Mouse (Mus musculus) ES-E14 (cell line): Measurements from ENCODE around the gene Aifm3.

Source experiments
- CHD2 ChIP-seq: IDR thresholded peaks from 2 replicates; pipeline ENCODE4 v1.6.1; 2014; ENCODE audit warnings: mild to moderate bottlenecking, low read depth, low read length, inconsistent platforms
- HCFC1 ChIP-seq: IDR thresholded peaks from 2 replicates; pipeline ENCODE4 v1.6.1; 2012; ENCODE audit warnings: low read length, inconsistent platforms, borderline replicate concordance; ENCODE audit not compliant: insufficient read depth
- MAFK ChIP-seq: IDR thresholded peaks from 2 replicates; pipeline ENCODE4 v1.6.1; 2014; ENCODE audit warnings: mild to moderate bottlenecking, low read depth, low read length, inconsistent platforms; ENCODE audit not compliant: insufficient read depth
- ZC3H11A ChIP-seq: IDR thresholded peaks from 2 replicates; pipeline ENCODE4 v1.6.1; 2012; ENCODE audit warnings: low read depth, mild to moderate bottlenecking, inconsistent platforms, low read length, borderline replicate concordance
- ZNF384 ChIP-seq: IDR thresholded peaks from 2 replicates; pipeline ENCODE4 v1.6.1; 2012; ENCODE audit warnings: low read depth, low read length, inconsistent platforms

DNA sequence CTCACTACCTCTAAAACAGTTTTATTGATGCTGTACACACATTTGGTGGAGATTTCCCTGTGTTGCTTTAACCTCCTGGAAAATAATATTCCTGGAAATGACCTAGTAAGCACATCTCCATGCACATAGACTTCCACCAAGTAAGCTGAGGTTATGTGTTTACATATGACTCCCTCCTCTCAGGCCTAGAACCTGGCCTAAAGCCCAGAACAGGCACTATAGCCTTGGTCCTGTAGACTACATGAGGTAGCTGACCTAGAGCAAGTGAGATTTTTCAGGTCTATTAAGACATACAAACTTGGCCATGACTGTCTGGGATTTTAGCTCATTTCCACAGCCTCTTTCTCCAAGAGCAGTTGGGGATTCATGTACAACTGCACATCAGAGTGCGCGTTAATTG, 20.7 kb downstream of the Aifm3 start:
- no peak for TF ChIP-seq HCFC1
- no peak for TF ChIP-seq ZNF384
- no peak for TF ChIP-seq CHD2
- TF ChIP-seq ZC3H11A: no peak
- no peak for TF ChIP-seq MAFK
